Mouse (Mus musculus) midbrain, embryonic 16.5 days (tissue): ENCODE measurements at regions not wholly inside any gene's neighbourhood (a gene's known extent, or its start where the extent isn't known, plus 50 kb on each side); places are given as distances from the start of the nearest gene placed in this dataset.

Experiments used
- ATAC-seq: fragments of 200-750 bp; cut with Nextera tagmentation; 2 replicates; pipeline ENCODE4 v1.8.0; 2017; ENCODE audit warnings: moderate TSS enrichment
- H3K27ac ChIP-seq: fragments of 300-500 bp; sonication (generic); 2 replicates; pipeline ENCODE4 v1.5.1; 2014; ENCODE audit warnings: mild to moderate bottlenecking, low read length, mixed read lengths
- H3K27me3 ChIP-seq: fragments of 300-500 bp; sonication (generic); 2 replicates; pipeline ENCODE4 v1.6.1; 2014; ENCODE audit warnings: low read depth, low read length, mixed read lengths; ENCODE audit not compliant: control insufficient read depth, insufficient read depth
- H3K36me3 ChIP-seq: fragments of 300-500 bp; sonication (generic); 2 replicates; pipeline ENCODE4 v1.6.1; 2014; ENCODE audit warnings: mild to moderate bottlenecking, low read length, moderate library complexity, mixed read lengths; ENCODE audit not compliant: control insufficient read depth, insufficient read depth
- H3K4me1 ChIP-seq: fragments of 300-500 bp; sonication (generic); 2 replicates; pipeline ENCODE4 v1.6.1; 2014; ENCODE audit warnings: mild to moderate bottlenecking, low read length, mixed read lengths; ENCODE audit not compliant: control insufficient read depth, insufficient read depth
- H3K4me2 ChIP-seq: fragments of 300-500 bp; sonication (generic); 2 replicates; pipeline ENCODE4 v1.6.1; 2014; ENCODE audit warnings: mild to moderate bottlenecking, low read length, mixed read lengths
- H3K4me3 ChIP-seq: fragments of 300-500 bp; sonication (generic); 2 replicates; pipeline ENCODE4 v1.5.1; 2014; ENCODE audit warnings: low read depth, mild to moderate bottlenecking, low read length, moderate library complexity, mixed read lengths
- H3K9ac ChIP-seq: fragments of 300-500 bp; sonication (generic); 2 replicates; pipeline ENCODE4 v1.6.1; 2014; ENCODE audit warnings: low read depth, low read length, mixed read lengths
- H3K9me3 ChIP-seq: fragments of 300-500 bp; sonication (generic); replicated peaks from 2 replicates; pipeline ENCODE4 v1.6.1; 2014; ENCODE audit warnings: mild to moderate bottlenecking, low read length, mixed read lengths; ENCODE audit not compliant: control insufficient read depth, poor library complexity, severe bottlenecking
- WGBS: fragments of 180-500 bp; shearing (Covaris S2); extraction: QIAGEN DNeasy Blood & Tissue Kit; methylation state at CpG from one replicate; pipeline ENCODE4 v1.1.7; 2014; 5-methylcytosine and 5-hydroxymethylcytosine counted together

DNA sequence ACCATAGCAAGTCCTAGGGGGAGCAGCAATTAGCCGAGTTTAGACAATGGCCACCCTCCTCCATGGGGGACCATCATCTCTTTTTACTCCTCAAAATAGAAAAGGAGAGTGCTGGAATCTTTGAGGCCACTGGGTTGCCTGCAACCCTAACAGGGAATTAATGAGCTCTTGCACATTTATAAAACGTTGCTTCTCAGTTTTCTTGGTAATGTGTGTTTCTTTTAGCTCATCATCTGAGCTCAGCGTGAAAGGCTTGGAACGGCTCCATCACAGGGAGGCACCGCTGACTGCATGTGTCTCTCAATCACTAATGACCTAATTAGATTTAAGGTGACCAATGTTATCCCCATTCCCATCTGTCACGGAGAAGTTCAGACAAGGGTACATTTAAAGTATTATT is 595.9 kb downstream of the Tmem132b start:
- Histone ChIP-seq H3K27me3 (no peaks in the 10 kb centered on the region), H3K9ac (no peak overlapping the region), H3K4me3 (no peak overlapping the region), H3K36me3 (no peaks in the 10 kb centered on the region), H3K27ac (no peak overlapping the region), H3K4me1 (peaks cover 5% of the 10 kb centered on the region; the same call in 1 of the 2 replicates), H3K9me3 (no peaks in the 10 kb centered on the region), H3K4me2 (no peak overlapping the region)
- 42% methylated on average over 6 of the region's 6 CpGs for WGBS
- ATAC-seq = no peak

DNA sequence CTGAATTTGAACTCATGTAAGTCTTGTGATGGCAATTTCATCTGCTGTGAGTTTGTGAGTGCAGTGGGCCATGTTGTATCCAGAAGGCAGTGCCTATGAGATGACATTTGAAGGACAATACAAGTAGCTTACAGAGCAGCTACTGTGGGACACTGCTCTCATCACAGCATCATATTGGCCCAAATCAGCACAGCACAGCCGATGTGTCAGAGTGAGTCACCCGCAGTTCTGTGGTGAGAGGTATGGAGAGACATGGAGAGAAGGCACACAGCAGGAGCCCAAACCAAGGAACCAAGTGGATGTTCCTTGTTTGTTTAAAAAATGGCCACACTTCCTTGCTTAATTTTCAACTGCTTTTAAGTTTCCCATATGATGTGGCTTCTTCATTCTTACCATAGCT is 617.3 kb downstream of the Tmem132b start:
- Histone ChIP-seq H3K36me3 (no peaks in the 10 kb centered on the region), H3K4me1 (no peaks in the 10 kb centered on the region), H3K27ac (no peak overlapping the region), H3K9me3 (no peaks in the 10 kb centered on the region), H3K27me3 (no peaks in the 10 kb centered on the region), H3K9ac (no peak overlapping the region), H3K4me2 (no peak overlapping the region), H3K4me3 (no peak overlapping the region)
- WGBS = 87% methylated on average over 2 of the region's 2 CpGs
- no peak for ATAC-seq

DNA sequence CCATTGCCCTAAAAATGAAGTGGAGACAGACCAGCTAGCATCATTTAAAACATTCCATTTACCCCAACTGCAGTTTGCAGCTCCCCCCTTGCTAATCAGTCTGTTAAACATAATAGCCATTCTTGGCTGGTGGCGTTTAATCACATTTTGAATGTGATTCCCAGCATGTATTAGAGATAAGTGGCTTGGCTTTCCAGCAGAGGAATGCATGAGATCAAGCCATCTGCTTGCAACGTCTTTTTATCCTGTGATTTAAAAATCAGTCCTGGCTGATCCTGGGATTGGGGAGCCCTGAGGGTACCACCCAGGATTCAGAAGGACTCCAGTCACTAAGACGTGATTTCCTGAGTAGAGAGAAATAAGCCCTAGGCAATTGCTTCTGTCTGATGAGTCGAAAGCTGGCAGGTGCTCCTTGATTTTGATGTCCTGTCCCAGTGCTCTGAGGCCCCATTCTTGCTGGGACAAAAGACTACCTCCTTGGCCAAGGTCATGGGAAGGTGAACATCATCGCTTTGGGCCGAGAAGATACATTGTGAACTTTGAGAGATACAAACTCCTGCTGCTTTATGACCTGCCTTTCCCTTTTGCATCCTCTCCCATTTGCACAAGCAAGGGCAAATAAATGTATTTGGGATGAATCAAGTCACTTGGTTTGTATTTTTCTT is 623.8 kb downstream of the Tmem132b start:
- no peak for ATAC-seq
- 21% methylated on average over 6 of the region's 6 CpGs for WGBS

DNA sequence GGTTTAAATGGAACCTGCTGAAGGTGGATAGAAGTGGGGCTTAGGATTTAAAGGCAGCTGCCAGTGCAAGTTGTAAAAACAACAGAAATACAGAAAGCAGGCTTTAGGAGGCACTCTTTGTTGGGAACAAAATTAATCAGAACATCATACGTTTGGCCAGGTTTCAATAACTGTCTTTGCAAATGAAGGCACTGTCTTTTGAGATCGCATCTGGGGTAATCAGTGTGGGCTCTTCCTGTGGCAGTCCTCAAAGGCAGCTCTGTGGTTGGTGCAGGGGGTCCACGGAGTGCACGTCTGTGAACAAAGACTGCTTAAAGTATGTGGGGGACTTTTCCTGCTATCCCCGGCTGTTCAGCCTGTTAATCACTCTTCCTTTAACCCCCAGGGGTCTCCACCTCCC is 654.5 kb downstream of the Tmem132b start:
- no peaks in the 10 kb centered on the region for H3K4me1 ChIP-seq
- H3K36me3 ChIP-seq = no peaks in the 10 kb centered on the region
- no peak overlapping the region for H3K4me3 ChIP-seq
- no peak for ATAC-seq
- no peak overlapping the region for H3K4me2 ChIP-seq
- H3K9me3 ChIP-seq = no peaks in the 10 kb centered on the region
- no peak overlapping the region for H3K27ac ChIP-seq
- 34% methylated on average over 5 of the region's 5 CpGs for WGBS
- H3K9ac ChIP-seq = no peak overlapping the region
- no peaks in the 10 kb centered on the region for H3K27me3 ChIP-seq

More for the DNA sequence above, 623.8 kb downstream of the Tmem132b start:
- Histone ChIP-seq H3K36me3 (no peaks in the 10 kb centered on the region), H3K9ac (no peak overlapping the region), H3K9me3 (no peaks in the 10 kb centered on the region), H3K4me2 (no peak overlapping the region), H3K4me1 (no peaks in the 10 kb centered on the region), H3K27me3 (no peaks in the 10 kb centered on the region), H3K4me3 (no peak overlapping the region), H3K27ac (no peak overlapping the region)

DNA sequence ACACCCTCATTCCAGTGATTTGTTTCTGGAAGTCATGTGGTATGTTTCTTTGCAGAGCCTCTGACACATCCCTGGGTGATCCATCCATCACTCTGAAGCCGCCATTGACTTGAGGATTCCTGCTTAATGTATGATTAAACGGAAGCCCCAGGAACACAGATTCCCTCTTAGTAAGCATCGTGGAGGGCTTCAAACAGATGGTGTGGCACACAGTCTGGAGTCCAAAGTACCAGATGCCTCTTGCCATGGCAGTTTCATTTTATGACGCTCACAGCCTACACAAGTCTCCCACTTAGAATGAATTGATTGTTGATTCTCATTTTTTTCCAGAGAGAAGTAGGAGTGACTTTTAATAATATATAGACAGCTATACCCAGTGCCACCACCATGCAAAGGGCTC is 668.3 kb downstream of the Tmem132b start:
- H3K9me3 ChIP-seq = no peaks in the 10 kb centered on the region
- H3K4me1 ChIP-seq = no peaks in the 10 kb centered on the region
- no peak for ATAC-seq
- H3K9ac ChIP-seq = no peak overlapping the region
- WGBS = 76% methylated on average over 4 of the region's 4 CpGs
- no peaks in the 10 kb centered on the region for H3K36me3 ChIP-seq
- H3K4me2 ChIP-seq = no peak overlapping the region
- H3K4me3 ChIP-seq = no peak overlapping the region
- no peaks in the 10 kb centered on the region for H3K27me3 ChIP-seq
- no peak overlapping the region for H3K27ac ChIP-seq

DNA sequence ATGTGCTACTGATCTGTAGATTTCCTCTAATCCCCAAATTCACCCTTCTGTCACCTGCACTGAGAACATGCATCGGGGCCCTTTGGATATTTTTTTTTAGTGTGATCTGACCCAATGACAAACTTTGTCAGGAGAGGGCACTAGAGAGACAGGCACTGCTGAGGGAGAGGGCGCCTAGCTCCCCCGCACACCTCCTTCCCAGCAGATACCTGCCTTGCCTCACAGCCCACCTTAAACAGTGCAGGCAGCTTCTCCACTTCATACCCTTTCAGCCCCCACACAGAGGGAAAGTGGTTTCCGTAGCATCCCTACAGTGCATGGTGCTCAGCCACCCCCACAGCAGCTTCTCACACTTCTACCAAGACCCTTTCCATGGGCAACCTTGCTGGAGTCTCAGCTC is 670.0 kb downstream of the Tmem132b start:
- H3K27ac ChIP-seq = no peak overlapping the region
- no peaks in the 10 kb centered on the region for H3K4me1 ChIP-seq
- no peak overlapping the region for H3K9ac ChIP-seq
- H3K27me3 ChIP-seq = no peaks in the 10 kb centered on the region
- H3K4me3 ChIP-seq = no peak overlapping the region
- no peaks in the 10 kb centered on the region for H3K9me3 ChIP-seq
- H3K4me2 ChIP-seq = no peak overlapping the region
- H3K36me3 ChIP-seq = no peaks in the 10 kb centered on the region
- no peak for ATAC-seq
- WGBS = 46% methylated on average over 4 of the region's 4 CpGs

DNA sequence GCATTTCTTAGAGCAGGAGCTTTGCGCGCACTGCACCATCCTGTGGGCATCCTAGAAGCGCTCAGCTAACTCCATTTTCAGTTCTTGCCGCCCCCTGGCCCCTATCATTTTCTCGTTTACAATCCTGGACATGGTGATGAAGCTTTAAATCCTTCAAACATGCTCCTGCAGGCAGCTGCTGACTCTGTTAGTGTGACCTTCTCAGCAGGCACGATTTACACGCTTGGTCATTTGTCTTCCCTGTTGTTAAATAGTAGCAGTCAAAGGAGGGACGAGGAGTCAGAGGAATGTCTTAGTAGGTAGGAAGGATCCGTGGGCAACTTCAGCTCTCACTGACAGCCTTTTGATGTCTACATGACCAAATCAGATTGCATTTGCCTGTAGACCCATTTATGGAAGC is 670.4 kb downstream of the Tmem132b start:
- Histone ChIP-seq H3K9me3 (no peaks in the 10 kb centered on the region), H3K4me3 (no peak overlapping the region), H3K4me1 (no peaks in the 10 kb centered on the region), H3K9ac (no peak overlapping the region), H3K36me3 (no peaks in the 10 kb centered on the region), H3K4me2 (no peak overlapping the region), H3K27ac (no peak overlapping the region), H3K27me3 (no peaks in the 10 kb centered on the region)
- ATAC-seq = no peak
- 34% methylated on average over 9 of the region's 9 CpGs for WGBS

DNA sequence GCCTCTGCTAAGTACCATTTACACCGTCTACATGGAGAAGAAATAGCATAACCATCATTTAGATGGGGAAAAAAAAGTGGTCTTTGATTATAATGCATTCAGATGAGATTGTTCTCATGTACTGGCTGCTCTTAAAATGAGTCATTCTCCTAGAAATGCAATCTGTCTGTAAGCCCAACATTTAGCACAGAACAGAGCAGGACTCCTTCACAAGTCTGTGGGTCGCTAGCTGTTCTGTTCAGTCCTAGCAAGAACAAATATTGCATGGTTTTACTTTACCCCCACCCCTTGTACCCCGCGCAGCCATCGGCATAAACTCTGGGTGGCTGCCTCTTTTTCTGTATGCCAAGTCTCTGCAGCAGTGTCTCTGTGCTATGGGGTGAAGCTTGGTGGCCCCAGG is 685.4 kb downstream of the Tmem132b start:
- Histone ChIP-seq H3K4me3 (no peak overlapping the region), H3K36me3 (no peaks in the 10 kb centered on the region), H3K27me3 (no peaks in the 10 kb centered on the region), H3K4me1 (no peaks in the 10 kb centered on the region), H3K9me3 (no peaks in the 10 kb centered on the region), H3K27ac (no peak overlapping the region), H3K9ac (no peak overlapping the region), H3K4me2 (no peak overlapping the region)
- no peak for ATAC-seq
- 92% methylated on average over 5 of the region's 5 CpGs for WGBS

DNA sequence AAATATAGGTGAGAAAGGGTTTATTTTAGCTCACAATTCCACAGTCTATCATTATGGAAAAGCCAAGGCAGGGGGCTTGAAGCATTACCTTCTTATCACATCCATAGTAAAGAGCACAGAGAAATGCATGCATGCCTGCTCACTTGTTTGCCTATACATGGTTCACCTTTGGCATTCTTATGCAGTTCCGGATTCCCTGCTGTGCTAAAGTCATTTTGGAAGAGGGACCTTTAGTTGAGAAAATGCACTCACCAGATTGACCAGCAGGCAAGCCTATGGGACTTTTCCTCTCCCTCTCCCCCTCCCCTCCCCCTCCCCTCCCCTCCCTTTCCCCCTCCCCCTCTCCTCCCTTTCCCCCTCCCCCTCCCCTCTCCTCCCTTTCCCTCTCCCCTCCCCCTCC is 686.2 kb downstream of the Tmem132b start:
- 69% methylated on average over 1 of the region's 1 CpGs for WGBS
- Histone ChIP-seq H3K4me3 (no peak overlapping the region), H3K4me1 (no peaks in the 10 kb centered on the region), H3K27me3 (no peaks in the 10 kb centered on the region), H3K27ac (no peak overlapping the region), H3K9ac (no peak overlapping the region), H3K9me3 (no peaks in the 10 kb centered on the region), H3K36me3 (no peaks in the 10 kb centered on the region), H3K4me2 (no peak overlapping the region)
- ATAC-seq = no peak
